Mouse (Mus musculus) inflammation-experienced regulatory T-cells, adult 16 weeks (primary cell): ENCODE results near the gene Olfr1458. TPM values are rescaled to one million over a fixed set of nuclear protein-coding genes. Genes with fewer than 3 reads are reported as not detected.

Source experiments
- polyA plus RNA-seq: library from polyadenylated mRNA; unstranded; fragments of 100-300 nt; shearing (Covaris generic); gene quantifications from one replicate; pipeline ENCODE4 v1.2.1, GENCODE M21; 2017

The Olfr1458 gene
- not detected for polyA plus RNA-seq

DNA sequence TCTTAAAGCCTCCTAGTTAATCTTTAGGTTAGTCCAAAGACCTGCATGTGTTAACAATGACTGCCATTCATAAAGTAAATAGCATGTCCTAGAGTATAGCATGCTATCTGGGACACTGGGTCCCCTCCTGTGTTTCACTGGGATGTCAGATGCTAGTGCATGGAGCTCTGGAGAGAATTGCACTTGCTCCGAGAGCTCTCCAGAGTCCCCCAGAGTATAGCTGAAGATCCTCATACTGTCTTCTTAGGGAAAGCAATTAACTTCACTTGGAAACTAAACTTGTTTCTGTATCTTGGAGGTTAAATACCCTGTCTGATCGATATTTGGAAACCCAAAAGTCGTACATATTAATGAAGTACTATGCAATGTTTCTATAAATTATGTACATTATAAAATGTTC lies at the start of gene Olfr1458:
TSS of gene Olfr1458 (minus strand) at position 101 of the 400 bp plus-strand sequence.

DNA sequence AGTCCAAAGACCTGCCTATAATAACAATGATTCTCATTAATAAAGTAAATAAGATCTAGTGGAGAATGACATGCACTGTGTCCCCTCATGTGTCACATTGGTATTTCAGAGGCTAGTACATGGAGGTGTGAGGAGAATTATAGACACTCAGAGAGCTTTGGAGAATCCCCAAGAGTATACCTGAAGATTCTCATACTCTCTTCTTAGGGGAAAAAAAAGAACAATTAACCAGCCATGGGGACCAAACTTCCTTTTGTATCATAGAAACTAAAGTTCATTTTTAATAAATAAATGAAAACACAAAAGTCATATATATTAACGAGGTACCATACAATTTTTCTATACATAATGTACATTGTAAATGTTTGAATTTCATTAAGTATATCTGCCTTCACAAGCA lies 42.9 kb upstream of the Olfr1458 start, which contains the start of gene Olfr1459:
TSS of gene Olfr1459 (minus strand) at position 101 of the 400 bp plus-strand sequence.

DNA sequence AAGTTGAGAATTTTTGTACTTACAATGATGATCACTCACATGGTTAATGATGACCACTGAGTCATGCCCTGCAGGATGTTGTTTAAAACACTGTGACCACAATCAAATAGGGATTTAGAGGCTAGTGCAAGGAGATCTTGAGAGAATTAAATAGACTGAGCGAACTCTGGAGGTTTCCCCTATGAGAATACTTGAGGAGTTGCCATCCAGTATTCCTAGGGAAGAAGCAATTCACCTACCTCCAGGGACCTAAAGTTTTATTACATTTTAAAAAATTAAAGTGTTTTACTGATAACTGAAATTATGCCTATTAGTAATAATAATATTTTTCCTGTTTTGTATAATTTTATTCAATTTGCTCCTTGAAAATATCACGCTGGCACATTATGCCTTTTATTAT lies 8.8 kb downstream of the Olfr1458 start, which contains the start of gene Olfr1457:
TSS of gene Olfr1457 (minus strand) at position 101 of the 400 bp plus-strand sequence.

DNA sequence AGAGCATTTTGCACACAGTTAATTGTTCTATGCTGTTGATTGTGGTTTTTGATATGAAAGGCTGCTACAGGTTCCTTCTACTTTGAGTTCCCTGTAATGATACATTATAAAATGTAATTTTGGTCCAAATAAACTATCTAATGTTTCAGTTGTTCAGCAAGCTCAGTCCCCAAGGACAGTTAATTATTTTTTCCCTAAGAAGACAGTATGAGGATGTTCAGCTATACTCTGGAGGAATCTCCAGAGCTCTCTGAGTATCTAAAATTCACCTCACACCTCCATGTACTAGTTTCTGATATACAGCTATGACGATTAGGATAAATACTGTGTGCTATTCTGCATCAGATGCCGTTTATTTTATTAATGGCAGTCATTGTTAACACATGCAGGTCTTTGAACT lies 46.3 kb downstream of the Olfr1458 start, which contains the start of gene Olfr1454:
TSS of gene Olfr1454 (plus strand) at position 301 of the 400 bp plus-strand sequence.

Other genes starting within 250 kb of the Olfr1458 start
- 0.68 TPM for gene Olfr1444, start 249.5 kb downstream of the Olfr1458 start, polyA plus RNA-seq
- gene Olfr1445, start 222.9 kb downstream of the Olfr1458 start, polyA plus RNA-seq = not detected
- gene Olfr1446, start 213.3 kb downstream of the Olfr1458 start, polyA plus RNA-seq = not detected
- not detected for gene Olfr1447, start 203.0 kb downstream of the Olfr1458 start, polyA plus RNA-seq
- not detected for gene Olfr1448, start 182.4 kb downstream of the Olfr1458 start, polyA plus RNA-seq
- gene Olfr1449, start 175.9 kb downstream of the Olfr1458 start, polyA plus RNA-seq = not detected
- gene Olfr1450, start 156.5 kb downstream of the Olfr1458 start, polyA plus RNA-seq = not detected
- not detected for gene Olfr1451, start 111.8 kb downstream of the Olfr1458 start, polyA plus RNA-seq
- gene Olfr1453, start 78.4 kb downstream of the Olfr1458 start, polyA plus RNA-seq = 0.32 TPM
- gene Olfr1454, start 46.2 kb downstream of the Olfr1458 start, polyA plus RNA-seq = not detected
- not detected for gene Olfr1457, start 8.9 kb downstream of the Olfr1458 start, polyA plus RNA-seq
- not detected for gene Olfr1459, start 42.8 kb upstream of the Olfr1458 start, polyA plus RNA-seq
- gene Olfr1461, start 56.2 kb upstream of the Olfr1458 start, polyA plus RNA-seq = not detected
- not detected for gene Olfr1462, start 79.0 kb upstream of the Olfr1458 start, polyA plus RNA-seq
- not detected for gene Olfr1463, start 124.6 kb upstream of the Olfr1458 start, polyA plus RNA-seq
- not detected for gene Olfr1465, start 208.8 kb upstream of the Olfr1458 start, polyA plus RNA-seq
- not detected for gene Olfr1466, start 232.1 kb upstream of the Olfr1458 start, polyA plus RNA-seq